Mouse (Mus musculus) layer of hippocampus, adult 11-12 months (tissue): ENCODE results near the gene Wdr90.

Experiments
- DNase-seq: peaks from one replicate; pipeline ENCODE4 v3.0.0; 2022; ENCODE audit warnings: low spot score

Wdr90 gene

GRCm38 (mm10) chr17:25843636-25844395 is 17.5 kb downstream of the Wdr90 start:
- DNase-seq = no peak

- no peak for DNase-seq
Observed at GRCm38 (mm10) chr17:25843122-25843521, 18.2 kb downstream of the Wdr90 start.

- no peak for DNase-seq
Observed at GRCm38 (mm10) chr17:25842509-25842908, 18.8 kb downstream of the Wdr90 start.

- no peak for DNase-seq
Observed at GRCm38 (mm10) chr17:25841117-25841880, 20.0 kb downstream of the Wdr90 start, which contains the start of gene Gm20683. Gm20683 (minus strand) TSS chr17:25841763.

GRCm38 (mm10) chr17:25840519-25840918 is 20.8 kb downstream of the Wdr90 start:
- no peak for DNase-seq

- no peak for DNase-seq
Observed at GRCm38 (mm10) chr17:25839455-25840235, 21.7 kb downstream of the Wdr90 start.

- DNase-seq = no peak
Observed at GRCm38 (mm10) chr17:25838904-25839303, 22.4 kb downstream of the Wdr90 start.

GRCm38 (mm10) chr17:25837533-25837932 is 23.8 kb downstream of the Wdr90 start:
- DNase-seq = no peak

- peak; percentile 86 for DNase-seq
Observed at GRCm38 (mm10) chr17:25837076-25837410, 24.3 kb downstream of the Wdr90 start, which contains the start of gene Rhbdl1. Rhbdl1 (minus strand) TSS chr17:25837295.

- DNase-seq = peak; percentile 68
Observed at GRCm38 (mm10) chr17:25836397-25837075, 24.8 kb downstream of the Wdr90 start.

GRCm38 (mm10) chr17:25835816-25836215 is 25.5 kb downstream of the Wdr90 start:
- no peak for DNase-seq

GRCm38 (mm10) chr17:25835301-25835700 is 26.0 kb downstream of the Wdr90 start:
- no peak for DNase-seq

GRCm38 (mm10) chr17:25834595-25835222 is 26.6 kb downstream of the Wdr90 start:
- no peak for DNase-seq

GRCm38 (mm10) chr17:25833961-25834594 is 27.2 kb downstream of the Wdr90 start:
- no peak for DNase-seq

- peak; percentile 89 for DNase-seq
Observed at GRCm38 (mm10) chr17:25833291-25833663, 28.0 kb downstream of the Wdr90 start, which contains the start of gene Stub1. Stub1 (minus strand) TSS chr17:25833404.

- DNase-seq = peak; percentile 99
Observed at GRCm38 (mm10) chr17:25832436-25833290, 28.6 kb downstream of the Wdr90 start.

GRCm38 (mm10) chr17:25831451-25832281 is 29.6 kb downstream of the Wdr90 start:
- no peak for DNase-seq

- DNase-seq = no peak
Observed at GRCm38 (mm10) chr17:25830806-25831431, 30.4 kb downstream of the Wdr90 start.
